8 mouse cellular contexts compared by ENCODE assay signal in genomic region chr2:178117946-178118345, GRCm38 (mm10). TPM values are rescaled to one million over a fixed set of nuclear protein-coding genes. Genes with fewer than 3 reads are reported as not detected.
DNase-seq lines count a peak whose midpoint lies in the region; ATAC-seq and TF ChIP-seq lines count a peak whose summit lies in the region.

No protein-coding gene starts in this region.

- peak; percentile 46; the same call in 1 of the 2 replicates for ATAC-seq in hindbrain, embryonic 16.5 days

- no peak overlapping the region for H3K4me3 ChIP-seq in hindbrain, embryonic 16.5 days (ENCODE audit: low read length)
- no peak overlapping the region for H3K4me3 ChIP-seq in lung, adult 2 months (replicated peaks; ENCODE audit: extremely low read depth, low read depth, low read length)

- H3K9ac ChIP-seq in hindbrain, embryonic 16.5 days (ENCODE audit: low read depth, low read length), result no peak overlapping the region

- H3K27ac ChIP-seq in hindbrain, embryonic 16.5 days (ENCODE audit: low read depth, low read length), result no peak overlapping the region

- 25% methylated on average over 12 of the region's 12 CpGs for WGBS in hindbrain, embryonic 16.5 days
- 25% methylated on average over 12 of the region's 12 CpGs for WGBS in lung, adult 2 months

- TF ChIP-seq POLR2A in lung, adult 2 months (IDR thresholded peaks at IDR 0.05; ENCODE audit: borderline replicate concordance, extremely low read depth, low read depth, low read length), result no peak

- peak; percentile 67 for DNase-seq in layer of hippocampus, adult 11-12 months (ENCODE audit: low spot score)
- DNase-seq in layer of hippocampus, postnatal 36 days, result no peak
- DNase-seq in adrenal gland, postnatal 10 days, result peak; percentile 52
- peak; percentile 90 for DNase-seq in embryo, embryonic 10 days (ENCODE audit: low spot score)
- peak; percentile 12 for DNase-seq in lung, adult 2 months
- DNase-seq in right cerebral cortex, adult 2 months (ENCODE audit: low spot score in 2 of 2), result peak; percentile 57 to 72
- DNase-seq in gastrocnemius, adult 18-20 months (ENCODE audit: low spot score), result no peak

- no peak overlapping the region for H3K4me2 ChIP-seq in hindbrain, embryonic 16.5 days (ENCODE audit: low read length)

- H3K9me3 ChIP-seq in hindbrain, embryonic 16.5 days (ENCODE audit: control insufficient read depth, low read length), result no peaks in the 10 kb centered on the region

- peak; percentile 59 for TF ChIP-seq CTCF in lung, adult 2 months (IDR thresholded peaks at IDR 0.05; ENCODE audit: insufficient read depth, low read length)

- H3K36me3 ChIP-seq in hindbrain, embryonic 16.5 days (ENCODE audit: control insufficient read depth, insufficient read depth, low read length), result no peaks in the 10 kb centered on the region

- H3K27me3 ChIP-seq in hindbrain, embryonic 16.5 days (replicated peaks; ENCODE audit: control insufficient read depth, insufficient read depth, low read length), result 0 out of 2 replicates have a peak, but pooled peaks cover 2% of the 10 kb centered on the region

- H3K4me1 ChIP-seq in hindbrain, embryonic 16.5 days (ENCODE audit: control insufficient read depth, insufficient read depth, low read depth, low read length), result peaks cover 6% of the 10 kb centered on the region; the same call in 1 of the 2 replicates
- no peaks in the 10 kb centered on the region for H3K4me1 ChIP-seq in lung, adult 2 months (ENCODE audit: control insufficient read depth, insufficient read depth, low read length)

RNA-seq across cellular contexts. Expression of gene Phactr3, which starts 0.8 kb away (rescaled TPM):
- 100 to 1,000 TPM; 133 to 153 TPM for total RNA-seq in layer of hippocampus, postnatal 36 days (2021)
- 1 to 10 TPM; 3.1 to 3.3 TPM for total RNA-seq in adrenal gland, postnatal 10 days (2021)
- 55.3 and 69.1 TPM in 2 replicates for polyA plus RNA-seq in hindbrain, embryonic 16.5 days (2015; fragmentation: Nextera tagmentation; extraction: Ambion mirVana)
- polyA plus RNA-seq in lung, adult 2 months (2012; rRNA removed), result 0.20 and 0.38 TPM in 2 replicates
- under 1 TPM; 0.07 to 0.18 TPM for total RNA-seq in gastrocnemius, adult 18-20 months (2021)

RNA-seq across cellular contexts. Expression of gene Zfp931, which starts 39.7 kb away (rescaled TPM):
- 10 to 100 TPM; 26.9 to 30.4 TPM for total RNA-seq in layer of hippocampus, postnatal 36 days (2021)
- 10 to 100 TPM; 15.4 to 25.7 TPM for total RNA-seq in adrenal gland, postnatal 10 days (2021)
- 18.6 and 20.9 TPM in 2 replicates for polyA plus RNA-seq in hindbrain, embryonic 16.5 days (2015; fragmentation: Nextera tagmentation; extraction: Ambion mirVana)
- polyA plus RNA-seq in lung, adult 2 months (2012; rRNA removed), result 0.70 and 1.2 TPM in 2 replicates
- 10 to 100 TPM; 10.5 to 11.5 TPM for total RNA-seq in gastrocnemius, adult 18-20 months (2021)

Comparison
In these comparisons a context has a peak if more than half of its experiments do, and no peak if none do; other contexts are left out.
1. DNase-seq: peak in layer of hippocampus, adult 11-12 months (single experiment), adrenal gland, postnatal 10 days (single experiment), embryo, embryonic 10 days (single experiment), lung, adult 2 months (single experiment) and right cerebral cortex, adult 2 months (2 of 2); none in layer of hippocampus, postnatal 36 days (0 of 2) and gastrocnemius, adult 18-20 months (single experiment).
2. RNA of gene Phactr3, which starts 0.8 kb away (total RNA-seq): 133 to 153 TPM in layer of hippocampus, postnatal 36 days; 3.1 to 3.3 TPM in adrenal gland, postnatal 10 days and 0.07 to 0.18 TPM in gastrocnemius, adult 18-20 months; every median in the first group is over 10 times any median in the second.